Mouse (Mus musculus) erythroblast, embryonic 14.5 days (primary cell): ENCODE data around the gene Nfib. TPM values are rescaled to one million over a fixed set of nuclear protein-coding genes. Genes with fewer than 3 reads are reported as not detected.

Experiments used
- H3K27me3 ChIP-seq: 2 replicates; pipeline ENCODE4 v1.6.1; 2012; ENCODE audit warnings: inconsistent platforms; ENCODE audit not compliant: control insufficient read depth
- H3K36me3 ChIP-seq: 2 replicates; pipeline ENCODE4 v1.6.1; 2012; ENCODE audit warnings: mild to moderate bottlenecking, inconsistent platforms; ENCODE audit not compliant: control insufficient read depth
- H3K4me1 ChIP-seq: 2 replicates; pipeline ENCODE4 v1.6.1; 2012; ENCODE audit warnings: inconsistent platforms; ENCODE audit not compliant: control insufficient read depth
- H3K4me3 ChIP-seq: replicated peaks from 2 replicates; pipeline ENCODE3; 2012; ENCODE audit warnings: moderate library complexity, mild to moderate bottlenecking, inconsistent platforms
- H3K9me3 ChIP-seq: 2 replicates; pipeline ENCODE4 v1.6.1; 2012; ENCODE audit warnings: low read length, inconsistent platforms, mixed read lengths; ENCODE audit not compliant: control insufficient read depth
- GATA1 ChIP-seq: IDR thresholded peaks from 2 replicates; pipeline ENCODE4 v1.6.1; 2012; ENCODE audit warnings: low read length, inconsistent platforms, mixed read lengths
- TAL1 ChIP-seq: IDR thresholded peaks from 3 replicates; pipeline ENCODE4 v1.6.1; 2012; ENCODE audit warnings: low read length, inconsistent platforms, mixed read lengths
- polyA plus RNA-seq: library from polyadenylated mRNA; stranded (reverse); fragments of >175 nt; gene quantifications from 2 replicates; pipeline ENCODE4 v1.2.3, GENCODE M21; 2012

The Nfib gene
- polyA plus RNA-seq, 1 experiment: not detected

DNA sequence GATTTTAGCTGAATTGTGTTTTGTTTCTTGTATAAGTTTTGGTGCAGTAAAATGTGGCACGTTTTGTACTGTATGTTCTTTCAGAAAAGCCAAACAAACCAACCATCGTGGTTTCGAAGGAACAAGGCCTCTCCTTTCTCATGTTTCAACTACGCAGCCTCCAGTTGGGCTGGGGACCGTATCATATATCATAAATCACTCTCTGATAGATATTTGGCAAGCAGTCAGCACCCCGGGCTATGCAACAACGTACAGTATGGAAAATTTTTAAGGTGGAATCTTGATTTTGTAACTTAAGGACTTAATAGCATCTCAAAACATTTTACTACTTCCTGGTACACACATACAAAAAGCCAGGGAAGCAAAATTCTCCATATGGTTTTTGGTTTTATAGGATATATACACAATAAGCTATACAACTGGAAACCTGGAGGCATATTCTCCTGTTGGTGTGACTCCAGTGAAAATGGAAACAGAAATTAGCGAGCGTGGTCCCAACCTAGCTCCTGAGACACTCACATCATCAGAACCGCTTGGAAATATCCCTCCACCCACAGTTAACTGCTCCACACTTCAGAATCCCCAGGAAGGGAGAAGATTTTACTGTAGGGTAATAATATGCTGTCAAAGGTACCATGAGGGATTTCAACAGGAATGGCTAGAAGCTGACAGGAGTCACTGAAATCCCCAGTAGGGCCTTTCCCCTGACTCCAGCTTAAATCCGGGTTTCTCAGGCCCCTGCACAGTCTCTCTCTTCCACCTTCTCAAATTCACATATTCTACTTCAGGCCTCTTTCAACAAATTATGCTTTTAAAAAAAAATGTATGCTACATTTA, 455.8 kb downstream of the Nfib start:
- Histone ChIP-seq H3K9me3 (no peaks in the 10 kb centered on the region), H3K27me3 (no peaks in the 10 kb centered on the region), H3K4me3 (no peak overlapping the region), H3K4me1 (no peaks in the 10 kb centered on the region), H3K36me3 (no peaks in the 10 kb centered on the region)
- no peak for TF ChIP-seq TAL1
- TF ChIP-seq GATA1: no peak

DNA sequence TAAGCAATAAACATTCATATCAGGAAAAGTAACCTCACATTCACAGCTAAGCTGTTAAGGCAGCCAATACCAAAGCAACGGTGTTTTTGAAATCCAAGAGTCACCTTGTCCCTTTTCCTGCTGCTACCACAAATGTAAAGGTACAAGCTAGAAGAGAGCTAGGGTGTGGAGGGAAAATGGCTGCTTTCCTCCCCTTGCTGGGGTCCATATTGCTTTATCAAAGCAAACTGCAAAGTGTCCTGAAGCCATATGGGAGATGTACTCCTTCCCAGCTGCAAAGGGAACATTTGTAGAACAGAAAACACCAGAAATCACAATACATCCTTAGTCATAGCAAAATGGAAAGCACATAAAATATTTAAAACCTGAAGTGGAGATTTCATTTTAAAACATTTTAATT, 456.6 kb downstream of the Nfib start:
- Histone ChIP-seq H3K36me3 (no peaks in the 10 kb centered on the region), H3K4me3 (no peak overlapping the region), H3K27me3 (no peaks in the 10 kb centered on the region), H3K4me1 (no peaks in the 10 kb centered on the region), H3K9me3 (no peaks in the 10 kb centered on the region)
- no peak for TF ChIP-seq GATA1
- TF ChIP-seq TAL1: no peak

DNA sequence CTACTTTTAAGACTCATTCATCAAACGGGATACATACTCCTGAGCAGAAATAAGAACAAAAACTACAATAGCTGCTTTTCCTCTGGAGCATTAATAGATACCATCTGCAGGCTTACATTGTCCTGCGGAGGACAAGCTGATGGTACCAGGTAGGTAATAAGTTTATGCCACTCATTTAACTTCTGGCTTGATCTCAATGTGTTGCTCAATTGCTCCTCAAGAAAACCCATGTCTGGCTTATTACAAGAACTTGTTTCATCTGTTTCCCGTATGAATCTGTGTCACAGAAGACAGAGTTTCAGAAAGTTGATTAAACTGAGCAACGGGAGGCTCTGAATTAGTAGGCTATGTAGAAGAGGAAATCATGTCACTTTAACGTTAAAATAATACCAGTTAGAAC, 457.5 kb downstream of the Nfib start:
- Histone ChIP-seq H3K4me1 (no peaks in the 10 kb centered on the region), H3K4me3 (no peak overlapping the region), H3K36me3 (no peaks in the 10 kb centered on the region), H3K9me3 (no peaks in the 10 kb centered on the region; the same call in 1 of the 2 replicates), H3K27me3 (no peaks in the 10 kb centered on the region)
- TF ChIP-seq GATA1 (no peak), TAL1 (no peak)

DNA sequence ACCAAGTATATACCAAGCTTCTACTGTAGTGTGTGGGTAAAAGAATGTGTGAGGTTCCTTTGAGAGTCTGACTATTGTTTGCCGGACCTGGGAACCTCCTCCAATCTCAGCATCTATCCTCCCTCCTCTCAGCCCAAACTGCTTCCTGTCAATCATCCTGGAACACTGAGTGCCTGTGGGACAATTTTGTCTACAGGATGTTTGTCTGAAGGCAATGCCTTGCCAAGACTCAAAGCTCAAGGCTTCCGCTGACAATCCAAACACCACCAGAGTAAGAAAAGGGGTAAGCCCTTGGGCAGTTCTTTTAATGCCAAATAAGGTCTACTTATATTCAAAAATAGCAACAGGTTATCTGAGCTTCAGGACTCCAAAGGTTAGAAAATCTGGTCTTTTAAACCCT, 459.3 kb downstream of the Nfib start:
- Histone ChIP-seq H3K36me3 (no peaks in the 10 kb centered on the region), H3K27me3 (no peaks in the 10 kb centered on the region), H3K4me1 (no peaks in the 10 kb centered on the region), H3K4me3 (no peak overlapping the region), H3K9me3 (no peaks in the 10 kb centered on the region; the same call in 1 of the 2 replicates)
- TF ChIP-seq GATA1 (no peak), TAL1 (no peak)

Other genes with a start within 250 kb of the Nfib start
- gene Zdhhc21, start 154.2 kb upstream of the Nfib start, polyA plus RNA-seq: not detected in 2 replicates
- not detected in 2 replicates for gene Cer1, start 179.4 kb upstream of the Nfib start, polyA plus RNA-seq